Mouse (Mus musculus) urinary bladder, postnatal 10 days (tissue): ENCODE data around the gene Cd59b.
A peak's percentile ranks its signal among the peaks of the same experiment; 100 is the strongest.

Experiments used
- DNase-seq: peaks from one replicate; pipeline ENCODE4 v3.0.0; 2022; ENCODE audit warnings: low spot score

Cd59b gene

GRCm38 (mm10) chr2:104069704-104070185, at the start of gene Cd59b:
Gene Cd59b (plus strand): TSS chr2:104069849.
- no peak for DNase-seq

DNA sequence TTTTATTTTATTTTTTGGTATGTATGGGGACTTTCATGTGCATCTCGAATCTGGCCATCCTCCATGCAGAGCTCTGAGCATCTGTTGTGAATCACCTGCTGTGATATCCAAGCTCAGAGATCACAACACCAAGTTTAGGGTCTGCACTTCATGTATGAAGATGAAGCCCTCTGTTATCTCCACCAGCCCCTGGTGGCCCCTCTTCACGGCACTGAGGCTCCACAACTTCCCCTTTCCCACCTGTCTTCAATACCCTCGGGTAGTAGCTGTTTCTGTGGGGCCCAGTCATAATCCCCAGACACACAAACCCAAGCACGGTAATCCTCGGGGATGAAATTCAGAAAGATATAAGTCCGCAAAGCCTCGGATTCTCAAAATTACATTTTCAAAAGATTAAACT, 46.6 kb upstream of the Cd59b start:
- no peak for DNase-seq

- no peak for DNase-seq
Measured at GRCm38 (mm10) chr2:104024656-104025055, 45.0 kb upstream of the Cd59b start.

DNA sequence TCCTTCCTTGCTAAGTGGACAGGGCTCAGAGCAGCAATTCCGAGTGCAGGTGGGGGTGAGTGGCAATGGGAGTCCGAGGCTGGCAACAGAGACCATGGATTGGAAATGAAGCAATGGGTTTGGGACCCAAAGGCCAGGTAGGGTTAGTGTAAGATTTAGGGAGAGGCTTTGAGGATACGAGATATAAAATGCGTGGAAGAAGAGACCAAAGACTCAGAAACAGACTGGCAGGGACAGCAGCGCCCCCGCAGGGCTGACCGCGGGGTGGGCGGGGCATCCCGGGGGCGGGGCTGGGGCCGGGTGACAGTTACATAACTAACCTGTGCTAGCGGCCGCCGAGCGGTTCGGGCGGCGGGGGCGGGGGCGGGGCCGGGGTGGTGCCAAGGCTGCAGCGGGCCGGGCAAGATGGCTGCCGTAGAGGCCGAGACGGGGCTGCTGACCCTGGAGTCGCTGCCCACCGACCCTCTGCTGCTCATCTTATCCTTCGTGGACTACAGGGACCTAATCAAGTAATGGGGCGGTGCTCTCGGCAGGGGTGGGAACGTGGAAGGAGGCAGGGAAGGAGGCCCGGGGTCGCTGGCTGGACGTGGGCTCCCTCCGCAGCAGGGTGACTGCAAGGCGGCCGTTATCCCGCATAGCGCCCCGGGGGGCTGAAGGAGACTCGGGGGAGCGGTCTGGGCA, 42.1 kb upstream of the Cd59b start, which contains the start of gene Fbxo3:
Gene Fbxo3, plus strand, starts transcription at position 264 of the 681 bp plus-strand sequence.
- DNase-seq, result peak; percentile 41

GRCm38 (mm10) chr2:104028139-104028723, 41.4 kb upstream of the Cd59b start, which contains the start of gene 4931422A03Rik:
Gene 4931422A03Rik (minus strand): TSS chr2:104028361.
- no peak for DNase-seq

GRCm38 (mm10) chr2:104029074-104029473, 40.6 kb upstream of the Cd59b start:
- DNase-seq, result no peak

DNA sequence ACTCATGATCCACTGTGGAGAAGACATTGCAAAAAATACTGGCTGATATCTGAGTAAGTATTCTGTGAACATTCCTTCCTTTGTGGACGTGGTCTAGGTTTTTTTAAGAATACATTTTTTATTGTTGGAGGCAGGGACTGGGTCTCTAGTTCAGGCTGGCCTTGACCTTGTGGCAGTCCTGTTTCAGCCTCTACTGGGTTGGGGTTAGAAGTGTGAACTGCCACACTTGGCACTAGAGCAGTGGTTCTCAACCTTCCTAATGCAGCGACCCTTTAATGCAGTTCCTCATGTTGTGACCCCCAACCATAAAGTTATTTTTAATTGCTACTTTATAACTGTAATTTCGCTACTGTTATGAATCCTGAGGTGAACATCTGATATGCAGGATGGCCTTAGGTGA, 39.3 kb upstream of the Cd59b start:
- DNase-seq, result no peak

DNA sequence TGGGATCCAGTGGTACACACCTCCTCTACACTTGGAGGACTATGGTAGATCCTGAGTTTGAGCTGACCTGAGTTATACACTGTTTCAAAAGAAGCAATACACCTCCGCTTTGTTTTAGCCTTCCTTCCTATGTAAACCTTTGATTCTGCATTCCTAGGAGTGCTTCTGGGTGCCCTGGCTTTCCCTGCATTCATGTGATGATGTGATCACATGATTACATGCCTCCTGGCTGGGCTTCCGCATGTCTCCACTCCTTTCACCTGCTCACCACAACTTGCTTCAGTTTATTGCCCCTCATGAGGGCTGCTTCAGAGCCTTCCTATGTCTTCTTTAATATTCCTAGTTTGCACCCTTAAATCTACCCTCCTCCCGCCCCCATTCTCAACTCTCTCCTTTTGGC, 37.6 kb upstream of the Cd59b start:
- DNase-seq, result no peak

GRCm38 (mm10) chr2:104034832-104035472, 34.7 kb upstream of the Cd59b start:
- no peak for DNase-seq

DNA sequence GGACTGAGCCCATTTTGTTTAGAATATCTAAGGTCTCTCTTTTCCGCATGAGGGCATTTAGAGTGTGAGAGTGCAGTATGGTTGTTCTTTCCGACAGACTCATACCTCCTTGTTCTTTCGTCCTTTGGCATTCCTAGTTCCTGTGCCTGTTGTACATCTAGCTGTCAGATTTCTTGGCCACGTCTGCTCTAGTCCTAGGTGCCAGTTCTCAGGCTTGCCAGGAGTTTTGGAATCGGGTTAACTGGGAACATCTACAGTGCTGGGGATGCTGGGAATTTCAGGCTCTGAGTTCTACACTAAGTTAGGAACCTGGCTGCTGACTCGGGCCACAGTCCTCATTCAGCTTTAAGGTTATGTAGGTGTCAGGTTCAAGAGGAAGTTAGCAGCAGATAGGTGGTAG, 34.1 kb upstream of the Cd59b start:
- no peak for DNase-seq

GRCm38 (mm10) chr2:104036316-104036715, 33.3 kb upstream of the Cd59b start:
- DNase-seq, result no peak

DNA sequence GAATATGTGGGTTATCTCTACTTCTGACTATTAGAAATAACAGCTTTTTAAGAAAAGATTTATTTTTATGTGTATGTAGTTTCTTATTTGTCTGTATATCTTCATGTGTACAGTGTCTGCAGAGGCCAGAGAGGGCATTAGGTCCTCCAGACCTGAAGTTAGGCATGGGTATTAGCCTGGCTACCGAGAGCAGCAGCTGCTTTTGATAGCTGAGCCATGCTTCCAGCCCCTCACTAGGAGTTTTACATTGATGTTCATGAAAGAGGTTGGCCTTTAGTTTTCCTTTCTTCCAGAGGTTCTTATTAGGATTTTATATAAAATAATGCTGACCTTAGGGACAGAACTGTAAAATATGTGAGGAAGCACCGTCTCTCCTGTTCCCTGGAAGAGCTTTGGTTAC, 31.4 kb upstream of the Cd59b start:
- DNase-seq, result no peak

- no peak for DNase-seq
Measured at GRCm38 (mm10) chr2:104041632-104042031, 28.0 kb upstream of the Cd59b start.

- no peak for DNase-seq
Measured at GRCm38 (mm10) chr2:104042766-104043165, 26.9 kb upstream of the Cd59b start.

DNA sequence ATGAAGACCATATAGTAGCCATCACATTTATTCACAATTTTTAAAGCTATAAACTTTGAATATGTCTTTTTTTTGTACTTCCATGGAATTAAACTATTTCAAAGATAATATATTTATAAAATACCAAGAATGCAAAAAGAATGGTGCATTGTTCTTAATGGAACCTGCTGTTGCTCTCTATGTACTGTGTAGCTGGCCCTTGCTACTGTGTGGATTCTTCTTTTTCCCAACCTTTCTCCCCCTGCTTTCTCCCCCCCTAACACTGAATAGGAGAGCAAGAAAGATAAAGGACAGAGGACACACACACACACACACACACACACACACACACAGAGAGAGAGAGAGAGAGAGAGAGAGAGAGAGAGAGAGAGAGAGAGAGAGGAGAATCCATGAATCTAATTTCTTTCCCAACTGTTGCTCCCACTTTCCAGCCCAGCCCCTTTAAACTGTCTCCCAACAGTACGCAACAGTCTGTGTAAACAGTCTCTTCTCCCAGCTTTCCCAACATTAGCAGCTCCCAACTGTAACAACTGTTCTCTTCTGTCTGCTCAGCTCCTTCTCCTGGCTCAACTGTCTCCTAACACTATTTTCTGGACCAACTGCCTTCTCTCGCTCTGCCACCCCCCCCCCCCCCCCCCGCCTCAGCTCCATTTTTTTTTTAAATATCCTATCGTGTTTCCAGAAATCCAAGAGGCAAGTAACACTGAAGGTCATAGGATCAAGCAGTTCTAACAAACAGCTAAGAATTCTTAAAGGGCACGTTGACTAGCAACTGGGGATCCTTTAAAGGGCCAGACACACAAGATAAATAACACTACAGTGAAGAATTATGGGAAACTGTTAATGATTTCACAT, 25.8 kb upstream of the Cd59b start:
- DNase-seq, result no peak

GRCm38 (mm10) chr2:104044479-104045080, 25.1 kb upstream of the Cd59b start:
- no peak for DNase-seq

DNA sequence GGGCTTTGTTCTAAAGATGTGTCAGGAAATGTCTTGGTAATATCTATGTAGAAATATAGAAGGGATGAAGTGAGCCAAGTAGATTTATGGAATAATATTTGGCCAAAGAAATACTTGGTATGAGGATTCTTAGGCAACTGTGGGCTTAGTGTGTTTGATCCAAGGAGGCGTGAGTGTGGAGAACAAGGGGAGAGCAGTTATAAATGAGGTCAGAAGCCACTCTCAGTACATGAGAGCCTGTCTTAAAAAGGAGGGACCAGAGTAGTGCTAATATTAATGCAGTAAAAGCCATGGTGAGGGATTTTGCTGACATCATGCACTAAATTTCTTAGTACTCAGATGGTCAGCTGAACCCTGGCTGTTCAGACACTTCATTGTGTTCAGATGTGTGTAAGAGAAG, 11.3 kb upstream of the Cd59b start:
- DNase-seq, result no peak

DNA sequence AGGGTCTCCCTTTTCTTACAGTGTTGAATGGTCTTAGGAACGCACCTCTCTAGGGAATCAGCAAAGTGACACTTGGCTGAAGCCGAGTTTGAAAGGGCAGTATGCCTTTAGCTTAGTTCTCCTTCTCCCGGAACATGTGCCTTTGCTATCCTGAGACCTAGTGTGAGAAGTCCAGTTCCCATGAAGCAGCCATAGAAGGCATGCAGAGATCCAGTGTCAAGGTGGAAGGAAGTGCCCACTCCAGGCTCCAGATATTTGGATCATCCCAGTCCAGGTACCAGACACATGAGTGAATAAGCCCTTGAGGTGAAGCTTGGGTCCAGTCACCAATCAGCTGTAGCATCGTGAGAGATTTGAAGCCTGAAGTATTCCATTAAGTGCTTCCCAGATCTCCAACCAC, 10.7 kb upstream of the Cd59b start:
- DNase-seq, result no peak

DNA sequence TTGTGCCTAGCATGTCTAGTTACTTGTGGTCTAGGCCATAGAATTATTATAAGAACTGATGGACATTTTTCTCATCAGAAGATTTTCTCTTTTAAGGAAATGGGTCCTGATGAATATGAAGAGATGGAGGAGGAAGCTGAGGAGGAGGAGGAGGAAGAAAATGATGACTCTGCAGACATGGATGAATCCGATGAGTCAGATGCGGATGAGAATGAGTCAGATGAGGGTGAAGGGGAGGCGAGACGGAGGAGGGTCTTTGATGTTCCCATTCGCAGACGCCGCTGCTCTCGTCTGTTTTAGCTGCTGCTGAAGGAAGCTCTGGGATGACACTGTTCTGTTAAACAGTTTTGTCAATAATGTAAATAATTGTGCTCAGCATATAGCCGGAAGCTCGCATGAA, 9.9 kb upstream of the Cd59b start:
- DNase-seq, result no peak

GRCm38 (mm10) chr2:104060996-104061395, 8.7 kb upstream of the Cd59b start:
- no peak for DNase-seq

DNA sequence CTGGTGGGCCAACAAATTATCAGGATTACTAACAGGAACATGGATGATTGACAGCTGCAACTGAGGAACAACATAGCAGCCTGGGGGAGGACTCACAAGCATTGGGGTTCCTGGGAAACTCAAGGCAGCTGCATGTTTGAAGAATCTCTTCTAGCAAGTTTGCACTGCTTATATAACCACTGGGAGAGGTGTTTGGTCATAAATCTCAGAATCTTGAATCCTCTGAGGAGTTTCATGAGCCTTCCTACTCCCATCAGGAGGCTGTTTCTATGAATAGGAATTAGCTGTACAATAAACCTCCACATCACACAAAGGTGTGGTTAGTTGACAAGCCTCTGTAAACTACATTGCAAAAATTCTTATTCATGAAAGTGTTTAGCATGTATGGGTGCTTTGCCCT, 7.0 kb upstream of the Cd59b start:
- no peak for DNase-seq

DNA sequence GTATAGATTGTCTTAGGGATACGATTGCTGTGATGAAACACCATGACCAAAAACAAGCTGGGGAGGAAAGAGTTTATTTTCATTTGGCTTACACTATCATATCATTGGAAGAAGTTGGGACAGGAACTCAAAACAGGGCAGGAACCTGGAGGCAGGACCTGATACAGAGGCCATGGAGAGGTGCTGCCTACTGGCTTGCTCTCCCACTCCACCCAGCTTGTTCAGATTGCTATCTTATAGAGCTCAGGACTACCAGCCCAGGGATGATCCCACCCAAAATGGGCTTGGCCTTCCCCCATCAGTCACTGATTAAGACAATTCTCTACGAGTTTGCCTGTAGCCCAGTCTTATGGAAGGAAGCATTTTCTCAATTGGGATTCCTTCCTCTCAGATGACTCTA, 5.5 kb upstream of the Cd59b start:
- DNase-seq, result no peak
